Mouse (Mus musculus): ENCODE measurements around the gene Wwox. TPM values are rescaled to one million over a fixed set of nuclear protein-coding genes. Genes with fewer than 3 reads are reported as not detected.
A peak's percentile ranks its signal among the peaks of the same experiment; 100 is the strongest.

Wwox gene
- polyA plus RNA-seq, 1 experiment from 2014 or later = 12.9 TPM

GRCm38 (mm10) chr8:115276281-115276680 lies 836.8 kb downstream of the Wwox start:
- H3K4me2 ChIP-seq (ENCODE audit: low read depth, low read length) = no peak overlapping the region
- H3K36me3 ChIP-seq (ENCODE audit: control insufficient read depth, insufficient read depth, low read length) = no peaks in the 10 kb centered on the region
- 59% methylated on average over 2 of the region's 2 CpGs for WGBS
- H3K9ac ChIP-seq (ENCODE audit: low read length) = no peak overlapping the region
- no peaks in the 10 kb centered on the region for H3K9me3 ChIP-seq (replicated peaks; ENCODE audit: control insufficient read depth, low read length)
- no peaks in the 10 kb centered on the region for H3K4me1 ChIP-seq (ENCODE audit: control insufficient read depth, insufficient read depth, low read length)
- H3K4me3 ChIP-seq (replicated peaks; ENCODE audit: low read length) = no peak overlapping the region
- H3K27ac ChIP-seq (ENCODE audit: low read length) = no peak overlapping the region
- H3K27me3 ChIP-seq (ENCODE audit: control insufficient read depth, insufficient read depth, low read length) = no peaks in the 10 kb centered on the region
- ATAC-seq (ENCODE audit: insufficient read depth, low FRiP score) = no peak

- Histone ChIP-seq H3K27ac (ENCODE audit: low read length) (no peak overlapping the region), H3K4me1 (ENCODE audit: control insufficient read depth, insufficient read depth, low read length) (no peaks in the 10 kb centered on the region), H3K27me3 (ENCODE audit: control insufficient read depth, insufficient read depth, low read length) (no peaks in the 10 kb centered on the region), H3K4me3 (replicated peaks; ENCODE audit: low read length) (no peak overlapping the region), H3K36me3 (ENCODE audit: control insufficient read depth, insufficient read depth, low read length) (no peaks in the 10 kb centered on the region), H3K4me2 (ENCODE audit: low read depth, low read length) (no peak overlapping the region), H3K9ac (ENCODE audit: low read length) (no peak overlapping the region), H3K9me3 (replicated peaks; ENCODE audit: control insufficient read depth, low read length) (no peaks in the 10 kb centered on the region)
- ATAC-seq (ENCODE audit: insufficient read depth, low FRiP score) = no peak
- 90% methylated on average over 5 of the region's 5 CpGs for WGBS
Observed at GRCm38 (mm10) chr8:115278291-115278690, 838.8 kb downstream of the Wwox start.

GRCm38 (mm10) chr8:115290224-115290623 lies 850.8 kb downstream of the Wwox start:
- Histone ChIP-seq H3K9me3 (replicated peaks; ENCODE audit: control insufficient read depth, low read length) (no peaks in the 10 kb centered on the region), H3K27ac (ENCODE audit: low read length) (no peak overlapping the region), H3K36me3 (ENCODE audit: control insufficient read depth, insufficient read depth, low read length) (no peaks in the 10 kb centered on the region), H3K4me2 (ENCODE audit: low read depth, low read length) (no peak overlapping the region), H3K27me3 (ENCODE audit: control insufficient read depth, insufficient read depth, low read length) (no peaks in the 10 kb centered on the region), H3K4me3 (replicated peaks; ENCODE audit: low read length) (no peak overlapping the region), H3K4me1 (ENCODE audit: control insufficient read depth, insufficient read depth, low read length) (no peaks in the 10 kb centered on the region), H3K9ac (ENCODE audit: low read length) (no peak overlapping the region)
- ATAC-seq (ENCODE audit: insufficient read depth, low FRiP score) = no peak
- 29% methylated on average over 8 of the region's 8 CpGs for WGBS

- Histone ChIP-seq H3K4me1 (ENCODE audit: control insufficient read depth, insufficient read depth, low read length) (no peaks in the 10 kb centered on the region), H3K9ac (ENCODE audit: low read length) (no peak overlapping the region), H3K4me2 (ENCODE audit: low read depth, low read length) (no peak overlapping the region), H3K9me3 (replicated peaks; ENCODE audit: control insufficient read depth, low read length) (no peaks in the 10 kb centered on the region), H3K36me3 (ENCODE audit: control insufficient read depth, insufficient read depth, low read length) (no peaks in the 10 kb centered on the region), H3K4me3 (replicated peaks; ENCODE audit: low read length) (no peak overlapping the region), H3K27me3 (ENCODE audit: control insufficient read depth, insufficient read depth, low read length) (no peaks in the 10 kb centered on the region), H3K27ac (ENCODE audit: low read length) (no peak overlapping the region)
- ATAC-seq (ENCODE audit: insufficient read depth, low FRiP score) = no peak
- 57% methylated on average over 9 of the region's 9 CpGs for WGBS
Observed at GRCm38 (mm10) chr8:115296760-115297159, 857.3 kb downstream of the Wwox start.

- Histone ChIP-seq H3K4me1 (ENCODE audit: control insufficient read depth, insufficient read depth, low read length) (no peaks in the 10 kb centered on the region), H3K4me2 (ENCODE audit: low read depth, low read length) (no peak overlapping the region), H3K9ac (ENCODE audit: low read length) (no peak overlapping the region), H3K27me3 (ENCODE audit: control insufficient read depth, insufficient read depth, low read length) (no peaks in the 10 kb centered on the region), H3K27ac (ENCODE audit: low read length) (no peak overlapping the region), H3K9me3 (replicated peaks; ENCODE audit: control insufficient read depth, low read length) (no peaks in the 10 kb centered on the region), H3K4me3 (replicated peaks; ENCODE audit: low read length) (no peak overlapping the region), H3K36me3 (ENCODE audit: control insufficient read depth, insufficient read depth, low read length) (no peaks in the 10 kb centered on the region)
- WGBS = 52% methylated on average over 7 of the region's 7 CpGs
- ATAC-seq (ENCODE audit: insufficient read depth, low FRiP score) = no peak
Observed at GRCm38 (mm10) chr8:115302484-115302883, 863.0 kb downstream of the Wwox start.

GRCm38 (mm10) chr8:115307412-115307811 lies 868.0 kb downstream of the Wwox start:
- Histone ChIP-seq H3K27ac (ENCODE audit: low read length) (no peak overlapping the region), H3K4me3 (replicated peaks; ENCODE audit: low read length) (no peak overlapping the region), H3K9ac (ENCODE audit: low read length) (no peak overlapping the region), H3K4me1 (ENCODE audit: control insufficient read depth, insufficient read depth, low read length) (no peaks in the 10 kb centered on the region), H3K36me3 (ENCODE audit: control insufficient read depth, insufficient read depth, low read length) (no peaks in the 10 kb centered on the region), H3K4me2 (ENCODE audit: low read depth, low read length) (no peak overlapping the region), H3K9me3 (replicated peaks; ENCODE audit: control insufficient read depth, low read length) (no peaks in the 10 kb centered on the region), H3K27me3 (ENCODE audit: control insufficient read depth, insufficient read depth, low read length) (no peaks in the 10 kb centered on the region)
- ATAC-seq (ENCODE audit: insufficient read depth, low FRiP score) = no peak
- WGBS = 48% methylated on average over 4 of the region's 4 CpGs

GRCm38 (mm10) chr8:115311003-115311402 lies 871.5 kb downstream of the Wwox start:
- no peak overlapping the region for H3K4me2 ChIP-seq (ENCODE audit: low read depth, low read length)
- H3K36me3 ChIP-seq (ENCODE audit: control insufficient read depth, insufficient read depth, low read length) = no peaks in the 10 kb centered on the region
- ATAC-seq (ENCODE audit: insufficient read depth, low FRiP score) = no peak
- 73% methylated on average over 6 of the region's 6 CpGs for WGBS
- no peaks in the 10 kb centered on the region for H3K27me3 ChIP-seq (ENCODE audit: control insufficient read depth, insufficient read depth, low read length)
- no peak overlapping the region for H3K4me3 ChIP-seq (replicated peaks; ENCODE audit: low read length)
- no peak overlapping the region for H3K27ac ChIP-seq (ENCODE audit: low read length)
- no peaks in the 10 kb centered on the region for H3K9me3 ChIP-seq (replicated peaks; ENCODE audit: control insufficient read depth, low read length)
- no peak overlapping the region for H3K9ac ChIP-seq (ENCODE audit: low read length)
- H3K4me1 ChIP-seq (ENCODE audit: control insufficient read depth, insufficient read depth, low read length) = no peaks in the 10 kb centered on the region

- Histone ChIP-seq H3K27me3 (ENCODE audit: control insufficient read depth, insufficient read depth, low read length) (no peaks in the 10 kb centered on the region), H3K4me3 (replicated peaks; ENCODE audit: low read length) (no peak overlapping the region), H3K36me3 (ENCODE audit: control insufficient read depth, insufficient read depth, low read length) (no peaks in the 10 kb centered on the region), H3K9ac (ENCODE audit: low read length) (no peak overlapping the region), H3K4me2 (ENCODE audit: low read depth, low read length) (no peak overlapping the region), H3K4me1 (ENCODE audit: control insufficient read depth, insufficient read depth, low read length) (no peaks in the 10 kb centered on the region), H3K9me3 (replicated peaks; ENCODE audit: control insufficient read depth, low read length) (no peaks in the 10 kb centered on the region), H3K27ac (ENCODE audit: low read length) (no peak overlapping the region)
- no peak for ATAC-seq (ENCODE audit: insufficient read depth, low FRiP score)
- WGBS = 53% methylated on average over 2 of the region's 2 CpGs
Observed at GRCm38 (mm10) chr8:115312371-115312770, 872.9 kb downstream of the Wwox start.

- H3K27ac ChIP-seq (ENCODE audit: low read length) = no peak overlapping the region
- no peak overlapping the region for H3K9ac ChIP-seq (ENCODE audit: low read length)
- 73% methylated on average over 5 of the region's 5 CpGs for WGBS
- H3K9me3 ChIP-seq (replicated peaks; ENCODE audit: control insufficient read depth, low read length) = no peaks in the 10 kb centered on the region
- no peaks in the 10 kb centered on the region for H3K4me1 ChIP-seq (ENCODE audit: control insufficient read depth, insufficient read depth, low read length)
- no peaks in the 10 kb centered on the region for H3K36me3 ChIP-seq (ENCODE audit: control insufficient read depth, insufficient read depth, low read length)
- no peaks in the 10 kb centered on the region for H3K27me3 ChIP-seq (ENCODE audit: control insufficient read depth, insufficient read depth, low read length)
- H3K4me3 ChIP-seq (replicated peaks; ENCODE audit: low read length) = no peak overlapping the region
- no peak for ATAC-seq (ENCODE audit: insufficient read depth, low FRiP score)
- H3K4me2 ChIP-seq (ENCODE audit: low read depth, low read length) = no peak overlapping the region
Observed at GRCm38 (mm10) chr8:115322501-115322900, 883.0 kb downstream of the Wwox start.

- H3K27me3 ChIP-seq (ENCODE audit: control insufficient read depth, insufficient read depth, low read length) = no peaks in the 10 kb centered on the region
- H3K9ac ChIP-seq (ENCODE audit: low read length) = no peak overlapping the region
- no peaks in the 10 kb centered on the region for H3K36me3 ChIP-seq (ENCODE audit: control insufficient read depth, insufficient read depth, low read length)
- 0 out of 2 replicates have a peak overlapping the region, but pooled peaks have one; percentile 3 for H3K4me2 ChIP-seq (ENCODE audit: low read depth, low read length)
- H3K4me1 ChIP-seq (ENCODE audit: control insufficient read depth, insufficient read depth, low read length) = no peaks in the 10 kb centered on the region
- H3K27ac ChIP-seq (ENCODE audit: low read length) = no peak overlapping the region
- no peak overlapping the region for H3K4me3 ChIP-seq (replicated peaks; ENCODE audit: low read length)
- no peak for ATAC-seq (ENCODE audit: insufficient read depth, low FRiP score)
- H3K9me3 ChIP-seq (replicated peaks; ENCODE audit: control insufficient read depth, low read length) = no peaks in the 10 kb centered on the region
- WGBS = 65% methylated on average over 11 of the region's 11 CpGs
Observed at GRCm38 (mm10) chr8:115330671-115331070, 891.2 kb downstream of the Wwox start.

All from stomach, embryonic 16.5 days (tissue).